Mouse (Mus musculus) small intestine, adult 2 months (tissue): ENCODE measurements around the gene Nog. TPM values are rescaled to one million over a fixed set of nuclear protein-coding genes. Genes with fewer than 3 reads are reported as not detected.

ENCODE experiments used
- H3K27ac ChIP-seq: fragments of 200-500 bp; 2 replicates; pipeline ENCODE4 v1.5.1; 2012; ENCODE audit warnings: low read depth, low read length, control low read depth, inconsistent platforms; ENCODE audit not compliant: insufficient read depth
- H3K27me3 ChIP-seq: fragments of 200-500 bp; 2 replicates; pipeline ENCODE4 v1.6.1; 2012; ENCODE audit warnings: mild to moderate bottlenecking, moderate library complexity, low read length, inconsistent platforms; ENCODE audit not compliant: control insufficient read depth, insufficient read depth
- H3K36me3 ChIP-seq: fragments of 200-500 bp; 2 replicates; pipeline ENCODE4 v1.6.1; 2012; ENCODE audit warnings: mild to moderate bottlenecking, low read length, control low read depth, inconsistent platforms; ENCODE audit not compliant: control insufficient read depth, insufficient read depth
- H3K4me1 ChIP-seq: fragments of 200-500 bp; 2 replicates; pipeline ENCODE4 v1.6.1; 2012; ENCODE audit warnings: low read length, inconsistent platforms, mixed read lengths; ENCODE audit not compliant: control insufficient read depth, insufficient read depth, insufficient read length
- H3K4me3 ChIP-seq: fragments of 200-500 bp; 2 replicates; pipeline ENCODE4 v1.5.1; 2012; ENCODE audit warnings: low read depth, mild to moderate bottlenecking, control low read depth, inconsistent platforms, low read length, moderate library complexity
- CTCF ChIP-seq: fragments of 200-500 bp; IDR thresholded peaks from 2 replicates; pipeline ENCODE4 v1.5.1; 2012; ENCODE audit warnings: low read depth, mild to moderate bottlenecking, control low read depth, inconsistent platforms, low read length, moderate library complexity, mixed read lengths; ENCODE audit not compliant: insufficient replicate concordance, insufficient read length; ENCODE audit errors: extremely low read depth
- POLR2A ChIP-seq: fragments of 200-500 bp; IDR thresholded peaks from 2 replicates; pipeline ENCODE4 v1.6.1; 2012; ENCODE audit warnings: low read depth, mild to moderate bottlenecking, control low read depth, inconsistent platforms, low read length, moderate library complexity
- WGBS: fragments of 180-500 bp; shearing (Covaris S2); methylation state at CpG from one replicate; pipeline ENCODE4 v1.1.7; 2018; 5-methylcytosine and 5-hydroxymethylcytosine counted together
- polyA plus RNA-seq: library from polyadenylated mRNA; depleted of rRNA; stranded (reverse); fragments of >200 nt; gene quantifications from 2 replicates; pipeline ENCODE4 v1.2.3, GENCODE M21; 2012

The Nog gene
- polyA plus RNA-seq, 1 experiment, result 2.7 TPM

GRCm38 (mm10) chr11:89318324-89318723 is 16.2 kb upstream of the Nog start:
- Histone ChIP-seq H3K4me3 (no peak overlapping the region), H3K27ac (no peak overlapping the region), H3K36me3 (no peaks in the 10 kb centered on the region), H3K27me3 (no peaks in the 10 kb centered on the region), H3K4me1 (no peaks in the 10 kb centered on the region)
- TF ChIP-seq POLR2A (no peak), CTCF (no peak)
- WGBS, result 45% methylated on average over 8 of the region's 8 CpGs

DNA sequence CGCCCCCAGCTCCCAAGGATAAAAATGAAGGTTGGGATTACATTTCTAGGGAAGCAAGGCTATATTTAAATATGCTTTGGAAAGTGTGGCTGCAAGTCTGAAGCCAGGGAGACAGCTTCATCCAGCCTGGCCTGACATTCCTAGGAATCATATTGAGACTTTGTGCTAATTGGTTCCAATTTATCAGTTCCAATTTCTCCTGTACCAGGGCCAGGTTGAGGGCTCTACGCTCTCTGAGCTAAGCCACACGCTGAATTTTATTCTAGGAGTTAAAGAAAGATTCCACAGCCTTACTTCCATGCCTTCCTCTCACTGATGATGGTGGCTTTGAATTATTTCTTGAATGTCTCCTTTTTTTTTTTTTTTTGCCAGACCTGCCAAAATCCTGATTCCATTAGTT is 15.6 kb upstream of the Nog start:
- H3K27ac ChIP-seq, result no peak overlapping the region
- H3K4me1 ChIP-seq, result no peaks in the 10 kb centered on the region
- TF ChIP-seq POLR2A (no peak), CTCF (no peak)
- no peaks in the 10 kb centered on the region for H3K27me3 ChIP-seq
- no peaks in the 10 kb centered on the region for H3K36me3 ChIP-seq
- no peak overlapping the region for H3K4me3 ChIP-seq
- 92% methylated on average over 3 of the region's 3 CpGs for WGBS

DNA sequence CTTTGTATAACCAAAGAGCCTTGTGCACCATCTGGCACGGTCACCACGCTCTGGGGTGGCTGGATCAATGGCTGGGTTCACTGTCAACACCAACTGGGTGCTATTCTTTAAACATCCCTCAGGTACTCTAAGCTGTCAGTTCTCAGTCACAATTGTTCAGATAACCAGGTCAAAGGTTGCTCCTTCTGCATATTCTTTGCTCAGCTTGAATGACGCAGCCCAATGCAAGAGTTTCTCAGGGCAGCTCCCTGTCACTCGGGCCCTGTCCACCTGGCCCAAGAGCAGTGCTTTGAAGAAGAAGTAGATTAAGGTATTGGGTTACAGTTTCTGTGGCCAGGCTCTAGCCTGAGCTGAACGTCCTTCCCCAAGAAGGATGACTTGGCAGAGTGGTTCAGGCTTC is 12.2 kb upstream of the Nog start:
- TF ChIP-seq POLR2A (no peak), CTCF (no peak)
- H3K27ac ChIP-seq, result no peak overlapping the region
- no peaks in the 10 kb centered on the region for H3K36me3 ChIP-seq
- H3K4me1 ChIP-seq, result no peaks in the 10 kb centered on the region
- H3K27me3 ChIP-seq, result no peaks in the 10 kb centered on the region
- 28% methylated on average over 5 of the region's 5 CpGs for WGBS
- H3K4me3 ChIP-seq, result no peak overlapping the region

DNA sequence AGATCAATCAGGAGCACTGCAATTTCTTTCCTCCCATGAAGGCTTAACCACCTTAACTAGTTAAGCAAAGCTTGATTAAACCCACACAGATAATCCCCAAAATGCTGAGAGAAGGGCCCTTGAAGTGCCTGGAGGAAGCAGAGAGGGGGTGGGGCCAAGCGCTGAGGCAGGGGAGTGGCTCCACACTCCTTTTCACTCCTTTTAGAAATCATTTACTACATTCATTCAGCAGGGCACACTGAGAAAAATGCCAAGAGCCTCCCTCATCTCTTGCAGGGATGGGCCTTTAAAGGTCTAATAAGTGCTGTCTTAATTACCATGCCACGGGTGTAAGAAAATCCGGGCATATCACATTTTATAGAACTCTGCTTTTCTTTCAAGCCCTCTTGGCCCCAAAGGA is 10.2 kb upstream of the Nog start:
- no peaks in the 10 kb centered on the region for H3K36me3 ChIP-seq
- H3K27ac ChIP-seq, result no peak overlapping the region
- 26% methylated on average over 3 of the region's 3 CpGs for WGBS
- no peak overlapping the region for H3K4me3 ChIP-seq
- no peak for TF ChIP-seq POLR2A
- TF ChIP-seq CTCF, result no peak
- no peaks in the 10 kb centered on the region for H3K4me1 ChIP-seq
- no peaks in the 10 kb centered on the region for H3K27me3 ChIP-seq

DNA sequence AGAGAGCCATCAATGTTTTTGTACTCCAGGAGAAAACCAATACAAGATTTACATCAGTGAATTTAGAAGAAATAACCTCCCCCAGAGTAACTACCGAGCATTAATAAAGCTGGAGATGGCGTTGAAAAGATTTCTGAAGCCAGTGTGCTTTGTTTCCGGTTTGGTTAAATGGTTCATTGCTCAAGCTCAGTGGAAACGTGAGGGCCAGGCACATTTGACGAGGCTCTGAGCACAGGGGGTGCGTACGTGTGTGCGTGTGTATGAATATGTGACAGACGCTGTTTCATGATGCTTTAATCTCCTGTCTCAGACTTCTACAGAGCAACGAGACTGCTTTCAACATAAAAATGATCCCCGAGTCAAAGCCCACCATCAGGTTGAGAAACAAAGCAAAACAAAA is 8.1 kb upstream of the Nog start:
- Histone ChIP-seq H3K27ac (no peak overlapping the region), H3K27me3 (no peaks in the 10 kb centered on the region), H3K36me3 (no peaks in the 10 kb centered on the region), H3K4me1 (no peaks in the 10 kb centered on the region), H3K4me3 (no peak overlapping the region)
- TF ChIP-seq POLR2A, result no peak
- TF ChIP-seq CTCF, result no peak
- 80% methylated on average over 11 of the region's 11 CpGs for WGBS

GRCm38 (mm10) chr11:89303421-89303820 is 1.3 kb upstream of the Nog start:
- Histone ChIP-seq H3K4me3 (peak overlapping the region; percentile 15; the same call in 1 of the 2 replicates), H3K4me1 (peaks cover 7% of the 10 kb centered on the region), H3K27ac (no peak overlapping the region), H3K36me3 (no peaks in the 10 kb centered on the region), H3K27me3 (peaks cover 40% of the 10 kb centered on the region)
- TF ChIP-seq POLR2A (no peak), CTCF (peak; percentile 92)
- WGBS, result 2% methylated on average over 16 of the region's 16 CpGs

- 0% methylated on average over 29 of the region's 29 CpGs for WGBS
- TF ChIP-seq POLR2A (no peak), CTCF (no peak)
- Histone ChIP-seq H3K36me3 (no peaks in the 10 kb centered on the region), H3K4me1 (peaks cover 7% of the 10 kb centered on the region), H3K27me3 (peaks cover 46% of the 10 kb centered on the region), H3K27ac (no peak overlapping the region), H3K4me3 (peak overlapping the region; percentile 58)
Measured at GRCm38 (mm10) chr11:89302816-89303180, 666 bp upstream of the Nog start.

DNA sequence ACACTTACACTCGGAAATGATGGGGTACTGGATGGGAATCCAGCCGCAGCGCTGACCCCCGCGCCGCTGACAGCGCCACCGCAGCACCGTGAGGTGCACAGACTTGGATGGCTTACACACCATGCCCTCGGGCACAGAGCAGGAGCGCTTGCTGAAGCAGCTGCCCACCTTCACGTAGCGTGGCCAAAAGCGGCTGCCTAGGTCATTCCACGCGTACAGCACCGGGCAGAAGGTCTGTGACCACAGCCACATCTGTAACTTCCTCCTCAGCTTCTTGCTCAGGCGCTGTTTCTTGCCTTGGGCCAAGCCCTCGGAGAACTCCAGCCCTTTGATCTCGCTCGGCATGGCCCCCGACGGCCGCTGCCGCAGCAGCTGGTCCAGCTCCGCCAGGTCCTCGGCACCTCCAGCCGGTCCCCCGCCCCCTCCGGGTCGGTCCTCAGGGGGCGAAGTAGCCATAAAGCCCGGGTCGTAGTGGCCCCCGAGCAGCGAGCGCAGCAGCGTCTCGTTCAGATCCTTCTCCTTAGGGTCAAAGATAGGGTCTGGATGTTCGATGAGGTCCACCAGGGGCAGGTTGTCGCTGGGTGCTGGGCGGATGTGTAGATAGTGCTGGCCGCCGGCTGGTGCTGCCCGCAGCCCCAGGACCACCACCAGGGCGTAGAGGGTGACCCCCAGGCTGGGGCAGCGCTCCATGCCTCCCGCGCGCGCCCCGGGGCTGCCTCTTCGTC is 639 bp downstream of the Nog start:
- 3% methylated on average over 53 of the region's 53 CpGs for WGBS
- H3K27me3 ChIP-seq, result peaks cover 51% of the 10 kb centered on the region
- H3K27ac ChIP-seq, result no peak overlapping the region
- no peaks in the 10 kb centered on the region for H3K36me3 ChIP-seq
- TF ChIP-seq CTCF (no peak), POLR2A (no peak)
- peak overlapping the region; percentile 58 for H3K4me3 ChIP-seq
- peaks cover 7% of the 10 kb centered on the region for H3K4me1 ChIP-seq
